Mouse (Mus musculus): ENCODE results near the gene Esrra.
"Not testable (repeated sequence)": the region's sequence is repeated elsewhere in the genome, so short reads cannot be mapped to it uniquely, and the experiment has no call there.

Gene Esrra

DNA sequence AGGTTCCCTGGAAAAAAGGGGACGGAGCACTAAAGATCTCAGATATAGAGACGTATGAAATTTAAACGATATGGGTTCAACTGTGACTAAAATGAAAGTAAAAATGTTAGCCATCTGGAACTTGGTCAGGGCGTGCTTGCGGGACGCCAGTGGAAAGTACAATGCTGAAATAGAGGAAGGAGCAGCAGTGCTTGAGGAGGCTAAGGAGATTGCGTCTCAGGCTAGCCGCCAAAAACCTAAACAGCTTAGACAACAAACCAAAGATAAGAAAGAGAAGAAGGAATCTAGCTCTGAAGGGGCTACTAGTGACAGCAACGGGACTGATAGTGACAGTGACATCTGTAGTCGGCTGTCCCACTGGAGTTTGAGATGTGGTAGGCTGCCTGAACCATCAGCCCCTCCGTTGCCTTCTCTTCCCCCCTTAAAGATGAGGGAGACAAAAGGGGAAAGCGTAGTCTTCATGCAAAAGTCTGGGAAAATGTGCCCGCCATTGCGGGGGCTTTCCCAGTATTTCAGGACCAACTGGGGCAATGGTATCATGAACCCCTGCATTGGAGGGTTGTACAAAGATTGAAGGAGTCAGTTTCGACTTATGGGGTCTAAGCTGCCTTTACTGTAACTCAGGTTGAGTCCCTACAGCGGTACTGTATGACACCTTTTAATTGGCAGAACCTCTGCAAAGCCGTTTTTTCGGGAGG lies 25.9 kb downstream of the Esrra start:
- not testable (repeated sequence) for DNase-seq

GRCm38 (mm10) chr19:6893731-6894451 lies 27.7 kb downstream of the Esrra start:
- DNase-seq, result no peak

DNA sequence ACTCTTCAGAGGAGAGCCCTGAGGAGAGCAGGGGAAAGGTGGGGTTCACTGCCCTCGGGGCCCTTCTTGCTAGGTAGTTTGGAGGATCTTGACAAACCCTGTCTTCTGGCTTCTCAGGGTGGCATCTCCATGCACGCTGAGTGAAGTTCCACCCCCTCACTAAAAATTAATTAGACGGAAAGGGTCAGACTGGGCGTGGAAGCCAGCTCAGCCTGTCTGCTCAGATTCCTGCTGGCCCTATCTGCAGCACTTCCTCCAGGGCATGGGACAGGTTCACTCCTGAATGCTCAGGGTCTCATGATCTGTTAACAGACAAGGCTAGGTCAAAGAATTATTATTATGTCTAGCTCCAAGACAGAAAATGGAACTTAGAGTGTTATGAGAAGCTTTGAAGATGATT lies 29.1 kb downstream of the Esrra start:
- DNase-seq, result no peak

DNA sequence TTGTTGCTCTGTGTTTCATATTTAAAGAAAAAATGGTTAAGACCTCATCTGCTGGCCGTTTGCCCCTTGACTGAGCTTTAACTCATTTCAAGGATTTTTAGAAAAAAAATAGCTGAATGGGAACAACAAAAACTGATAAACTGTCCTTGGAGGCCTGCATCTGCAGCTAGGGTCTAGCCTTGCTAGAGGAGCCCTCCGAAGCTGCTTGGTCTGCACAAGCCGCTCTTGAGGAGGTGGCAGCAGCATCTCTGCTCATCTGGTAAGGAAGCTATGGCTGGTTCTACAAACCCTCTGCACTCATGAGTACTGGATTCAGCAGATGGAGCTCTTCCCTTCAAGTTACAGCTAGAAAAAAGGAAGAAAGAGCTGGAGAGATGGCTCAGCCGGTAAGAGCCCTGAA lies 43.6 kb downstream of the Esrra start:
- no peak for DNase-seq

DNA sequence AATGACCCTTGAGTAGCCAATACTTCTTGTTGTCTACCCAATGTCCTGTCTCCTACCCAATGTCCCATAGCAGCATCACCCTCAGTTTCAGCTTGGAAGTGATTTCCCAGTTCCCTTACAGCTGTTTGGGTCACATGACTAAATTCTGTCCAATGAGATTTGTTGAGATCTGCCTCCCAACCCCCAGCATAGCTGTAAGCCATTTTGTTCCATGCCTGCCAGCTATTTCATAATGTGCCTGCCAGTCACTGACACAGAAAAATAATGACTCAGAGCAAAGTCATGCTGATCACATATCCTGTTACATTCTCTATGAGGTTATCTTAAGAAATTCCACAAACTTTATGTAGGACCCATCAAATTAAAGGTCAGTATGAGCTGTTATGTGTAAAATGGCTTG lies 44.8 kb downstream of the Esrra start:
- no peak for DNase-seq

DNA sequence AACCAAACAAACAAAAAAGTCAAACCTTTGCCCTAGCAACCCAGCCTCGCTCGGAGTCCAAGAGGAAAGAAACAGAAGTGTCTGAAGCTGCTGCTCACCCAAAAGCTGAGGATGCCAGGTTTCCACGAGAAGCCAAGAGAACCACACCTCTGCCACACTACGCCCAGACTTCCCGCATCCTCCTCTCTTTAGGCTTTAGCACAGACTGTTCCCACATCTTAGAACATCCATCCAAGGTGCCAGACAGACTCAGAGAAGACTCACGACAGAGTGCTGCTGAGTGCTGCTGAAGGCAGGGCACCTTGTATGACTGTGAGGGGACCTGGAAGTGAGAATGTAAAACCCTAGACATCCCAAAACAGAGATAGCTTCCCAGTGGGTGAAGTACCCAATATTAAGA lies 45.8 kb downstream of the Esrra start:
- DNase-seq, result no peak

- no peak for DNase-seq
Observed at GRCm38 (mm10) chr19:6874257-6874656, 47.4 kb downstream of the Esrra start.

DNA sequence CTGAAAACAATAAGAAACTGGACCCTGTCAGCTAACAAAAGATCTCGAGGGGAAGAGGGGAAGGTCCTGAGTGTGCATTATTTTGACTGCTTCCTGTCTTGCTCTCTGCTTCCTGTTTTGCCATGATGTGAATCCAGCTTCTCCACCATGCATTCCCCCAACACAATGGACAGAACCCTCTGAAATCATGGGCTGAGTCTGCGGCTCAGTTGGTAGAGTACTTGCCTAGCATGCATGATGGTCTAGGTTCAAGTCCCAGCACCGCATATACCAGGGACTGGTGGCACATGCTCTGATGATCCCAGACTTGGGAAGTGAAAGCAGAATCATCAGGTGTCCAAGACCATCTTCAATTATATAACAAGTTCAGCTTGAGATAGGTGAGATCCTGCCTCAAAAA lies 48.9 kb downstream of the Esrra start:
- DNase-seq, result no peak

DNA sequence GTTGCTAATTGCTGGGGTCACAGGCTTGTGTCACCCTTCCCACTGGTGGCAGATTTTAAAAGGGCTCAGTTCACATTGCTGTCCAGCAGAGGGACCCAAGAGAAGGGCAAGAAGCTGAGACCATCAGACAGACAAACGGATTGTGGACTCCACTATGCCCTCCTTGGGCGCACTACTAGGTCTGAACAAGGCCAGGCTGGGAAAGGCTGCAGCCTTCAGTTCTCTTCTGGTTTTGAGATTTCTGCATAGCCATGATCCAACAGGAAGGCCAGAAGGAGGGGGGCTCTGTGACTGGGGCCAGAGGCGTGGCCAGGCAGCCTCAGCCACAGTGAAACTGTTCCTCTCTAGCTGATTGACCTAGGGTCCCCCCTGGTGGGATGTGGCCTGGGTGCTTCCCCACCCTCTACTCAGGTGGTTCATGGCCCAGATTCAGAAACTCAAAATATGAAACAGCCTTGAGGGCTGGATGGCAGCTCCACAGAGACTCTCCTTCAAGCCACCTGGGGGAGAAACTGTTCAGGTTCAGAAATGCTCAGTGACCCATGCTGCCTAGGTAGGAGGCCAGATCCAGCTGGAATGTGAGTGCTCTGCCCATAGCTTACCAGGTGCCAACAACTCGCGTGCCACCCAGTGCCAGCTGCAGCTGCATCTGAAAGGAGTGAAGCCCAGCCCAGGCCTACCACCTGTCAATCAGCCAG lies 49.9 kb downstream of the Esrra start:
- DNase-seq, result peak; percentile 33 to 55

DNA sequence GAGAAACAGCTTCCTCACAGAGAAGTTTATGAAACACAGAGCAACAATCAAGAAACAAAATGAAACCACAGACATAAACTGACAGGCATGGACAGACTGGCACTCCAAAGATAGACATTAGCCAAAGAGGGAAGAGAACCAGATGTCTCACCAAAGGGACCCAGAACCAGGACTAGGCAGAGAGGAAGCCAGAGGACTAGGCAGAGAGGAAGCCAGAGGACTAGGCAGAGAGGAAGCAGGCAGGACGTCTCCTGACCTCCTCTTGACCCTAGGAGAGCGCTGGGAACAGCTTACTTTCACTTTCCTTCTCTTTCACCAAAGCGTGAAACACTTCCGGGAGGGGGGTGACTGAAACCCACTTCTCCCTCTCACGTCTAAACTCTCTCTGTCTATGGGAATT lies 52.3 kb downstream of the Esrra start:
- DNase-seq, result peak; percentile 69 to 77

GRCm38 (mm10) chr19:6861451-6861850 lies 60.2 kb downstream of the Esrra start:
- no peak for DNase-seq

Data from lung, postnatal 4 days (tissue).